Mouse (Mus musculus): Measurements from ENCODE around the gene Ssbp3. TPM values are rescaled to one million over a fixed set of nuclear protein-coding genes. Genes with fewer than 3 reads are reported as not detected.

Ssbp3 gene
- polyA plus RNA-seq, 1 experiment = 145 TPM

GRCm38 (mm10) chr4:106938506-106939222, 28.2 kb downstream of the Ssbp3 start:
- Histone ChIP-seq H3K4me3 (ENCODE audit: insufficient read depth, low read length) (no peak overlapping the region), H3K27ac (ENCODE audit: insufficient read depth, low read length) (no peak overlapping the region), H3K4me1 (ENCODE audit: control insufficient read depth, insufficient read depth, low read length) (0 out of 2 replicates have a peak, but pooled peaks cover 8% of the 10 kb centered on the region)
- TF ChIP-seq CTCF (IDR thresholded peaks at IDR 0.05; ENCODE audit: borderline replicate concordance, insufficient read depth, low read length) (no peak), POLR2A (IDR thresholded peaks at IDR 0.05; ENCODE audit: low read depth, low read length) (no peak)

- Histone ChIP-seq H3K4me3 (ENCODE audit: insufficient read depth, low read length) (no peak overlapping the region), H3K27ac (ENCODE audit: insufficient read depth, low read length) (no peak overlapping the region), H3K4me1 (ENCODE audit: control insufficient read depth, insufficient read depth, low read length) (0 out of 2 replicates have a peak, but pooled peaks cover 8% of the 10 kb centered on the region)
- TF ChIP-seq CTCF (IDR thresholded peaks at IDR 0.05; ENCODE audit: borderline replicate concordance, insufficient read depth, low read length) = no peak
- no peak for TF ChIP-seq POLR2A (IDR thresholded peaks at IDR 0.05; ENCODE audit: low read depth, low read length)
Observed at GRCm38 (mm10) chr4:106939223-106939918, 28.9 kb downstream of the Ssbp3 start.

- Histone ChIP-seq H3K4me3 (ENCODE audit: insufficient read depth, low read length) (no peak overlapping the region), H3K27ac (ENCODE audit: insufficient read depth, low read length) (no peak overlapping the region), H3K4me1 (ENCODE audit: control insufficient read depth, insufficient read depth, low read length) (0 out of 2 replicates have a peak, but pooled peaks cover 4% of the 10 kb centered on the region)
- TF ChIP-seq CTCF (IDR thresholded peaks at IDR 0.05; ENCODE audit: borderline replicate concordance, insufficient read depth, low read length) (no peak), POLR2A (IDR thresholded peaks at IDR 0.05; ENCODE audit: low read depth, low read length) (no peak)
Observed at GRCm38 (mm10) chr4:106939919-106940227, 29.4 kb downstream of the Ssbp3 start.

- Histone ChIP-seq H3K4me3 (ENCODE audit: insufficient read depth, low read length) (no peak overlapping the region), H3K4me1 (ENCODE audit: control insufficient read depth, insufficient read depth, low read length) (peaks cover 12% of the 10 kb centered on the region; the same call in 1 of the 2 replicates), H3K27ac (ENCODE audit: insufficient read depth, low read length) (no peak overlapping the region)
- TF ChIP-seq CTCF (IDR thresholded peaks at IDR 0.05; ENCODE audit: borderline replicate concordance, insufficient read depth, low read length) (no peak), POLR2A (IDR thresholded peaks at IDR 0.05; ENCODE audit: low read depth, low read length) (no peak)
Observed at GRCm38 (mm10) chr4:106940945-106941344, 30.4 kb downstream of the Ssbp3 start.

GRCm38 (mm10) chr4:106941475-106941874, 31.0 kb downstream of the Ssbp3 start:
- Histone ChIP-seq H3K4me1 (ENCODE audit: control insufficient read depth, insufficient read depth, low read length) (peaks cover 12% of the 10 kb centered on the region; the same call in 1 of the 2 replicates), H3K4me3 (ENCODE audit: insufficient read depth, low read length) (no peak overlapping the region), H3K27ac (ENCODE audit: insufficient read depth, low read length) (no peak overlapping the region)
- TF ChIP-seq POLR2A (IDR thresholded peaks at IDR 0.05; ENCODE audit: low read depth, low read length) (no peak), CTCF (IDR thresholded peaks at IDR 0.05; ENCODE audit: borderline replicate concordance, insufficient read depth, low read length) (no peak)

- TF ChIP-seq CTCF (IDR thresholded peaks at IDR 0.05; ENCODE audit: borderline replicate concordance, insufficient read depth, low read length) (no peak), POLR2A (IDR thresholded peaks at IDR 0.05; ENCODE audit: low read depth, low read length) (no peak)
- Histone ChIP-seq H3K4me3 (ENCODE audit: insufficient read depth, low read length) (no peak overlapping the region), H3K27ac (ENCODE audit: insufficient read depth, low read length) (no peak overlapping the region), H3K4me1 (ENCODE audit: control insufficient read depth, insufficient read depth, low read length) (peaks cover 12% of the 10 kb centered on the region)
Observed at GRCm38 (mm10) chr4:106942491-106942890, 32.0 kb downstream of the Ssbp3 start.

- TF ChIP-seq POLR2A (IDR thresholded peaks at IDR 0.05; ENCODE audit: low read depth, low read length) (no peak), CTCF (IDR thresholded peaks at IDR 0.05; ENCODE audit: borderline replicate concordance, insufficient read depth, low read length) (no peak)
- Histone ChIP-seq H3K4me1 (ENCODE audit: control insufficient read depth, insufficient read depth, low read length) (peaks cover 12% of the 10 kb centered on the region), H3K4me3 (ENCODE audit: insufficient read depth, low read length) (no peak overlapping the region), H3K27ac (ENCODE audit: insufficient read depth, low read length) (no peak overlapping the region)
Observed at GRCm38 (mm10) chr4:106943627-106944026, 33.1 kb downstream of the Ssbp3 start.

GRCm38 (mm10) chr4:106944898-106945297, 34.4 kb downstream of the Ssbp3 start:
- Histone ChIP-seq H3K4me3 (ENCODE audit: insufficient read depth, low read length) (no peak overlapping the region), H3K4me1 (ENCODE audit: control insufficient read depth, insufficient read depth, low read length) (peaks cover 8% of the 10 kb centered on the region), H3K27ac (ENCODE audit: insufficient read depth, low read length) (no peak overlapping the region)
- no peak for TF ChIP-seq POLR2A (IDR thresholded peaks at IDR 0.05; ENCODE audit: low read depth, low read length)
- no peak for TF ChIP-seq CTCF (IDR thresholded peaks at IDR 0.05; ENCODE audit: borderline replicate concordance, insufficient read depth, low read length)

- TF ChIP-seq POLR2A (IDR thresholded peaks at IDR 0.05; ENCODE audit: low read depth, low read length) (no peak), CTCF (IDR thresholded peaks at IDR 0.05; ENCODE audit: borderline replicate concordance, insufficient read depth, low read length) (no peak)
- Histone ChIP-seq H3K4me1 (ENCODE audit: control insufficient read depth, insufficient read depth, low read length) (peaks cover 8% of the 10 kb centered on the region), H3K4me3 (ENCODE audit: insufficient read depth, low read length) (no peak overlapping the region), H3K27ac (ENCODE audit: insufficient read depth, low read length) (0 out of 2 replicates have a peak overlapping the region, but pooled peaks have one; percentile 7)
Observed at GRCm38 (mm10) chr4:106947741-106948140, 37.2 kb downstream of the Ssbp3 start.

- no peak overlapping the region for H3K4me3 ChIP-seq (ENCODE audit: insufficient read depth, low read length)
- peaks cover 8% of the 10 kb centered on the region for H3K4me1 ChIP-seq (ENCODE audit: control insufficient read depth, insufficient read depth, low read length)
- TF ChIP-seq POLR2A (IDR thresholded peaks at IDR 0.05; ENCODE audit: low read depth, low read length) = no peak
- TF ChIP-seq CTCF (IDR thresholded peaks at IDR 0.05; ENCODE audit: borderline replicate concordance, insufficient read depth, low read length) = no peak
- no peak overlapping the region for H3K27ac ChIP-seq (ENCODE audit: insufficient read depth, low read length)
Observed at GRCm38 (mm10) chr4:106948546-106948945, 38.0 kb downstream of the Ssbp3 start.
